Mouse (Mus musculus) olfactory bulb, adult 2 months (tissue): ENCODE measurements around the gene Man1a.

ENCODE experiments used
- CTCF ChIP-seq: fragments of 200-500 bp; IDR thresholded peaks from 2 replicates; pipeline ENCODE4 v1.5.1; 2012; ENCODE audit warnings: low read depth, mild to moderate bottlenecking, low read length, moderate library complexity; ENCODE audit not compliant: insufficient read depth
- POLR2A ChIP-seq: fragments of 200-500 bp; IDR thresholded peaks from 2 replicates; pipeline ENCODE4 v1.6.1; 2012; ENCODE audit warnings: mild to moderate bottlenecking, low read depth, low read length, moderate library complexity; ENCODE audit not compliant: insufficient read depth

GRCm38 (mm10) chr10:53929722-53930500 lies 146.5 kb downstream of the Man1a start:
- TF ChIP-seq CTCF (no peak), POLR2A (no peak)
